Mouse (Mus musculus) cortical plate, adult 2 months (tissue): ENCODE data around the gene Adamts16.
A peak's percentile ranks its signal among the peaks of the same experiment; 100 is the strongest.

Experiments
- CTCF ChIP-seq: fragments of 200-500 bp; IDR thresholded peaks from 2 replicates; pipeline ENCODE4 v1.5.1; 2011; ENCODE audit warnings: mild to moderate bottlenecking, control low read depth, low read length; ENCODE audit not compliant: insufficient read depth; ENCODE audit errors: extremely low read depth
- POLR2A ChIP-seq: fragments of 200-500 bp; IDR thresholded peaks from 2 replicates; pipeline ENCODE4 v1.6.1; 2011; ENCODE audit warnings: mild to moderate bottlenecking, low read length, control low read depth; ENCODE audit not compliant: insufficient read depth; ENCODE audit errors: extremely low read depth

DNA sequence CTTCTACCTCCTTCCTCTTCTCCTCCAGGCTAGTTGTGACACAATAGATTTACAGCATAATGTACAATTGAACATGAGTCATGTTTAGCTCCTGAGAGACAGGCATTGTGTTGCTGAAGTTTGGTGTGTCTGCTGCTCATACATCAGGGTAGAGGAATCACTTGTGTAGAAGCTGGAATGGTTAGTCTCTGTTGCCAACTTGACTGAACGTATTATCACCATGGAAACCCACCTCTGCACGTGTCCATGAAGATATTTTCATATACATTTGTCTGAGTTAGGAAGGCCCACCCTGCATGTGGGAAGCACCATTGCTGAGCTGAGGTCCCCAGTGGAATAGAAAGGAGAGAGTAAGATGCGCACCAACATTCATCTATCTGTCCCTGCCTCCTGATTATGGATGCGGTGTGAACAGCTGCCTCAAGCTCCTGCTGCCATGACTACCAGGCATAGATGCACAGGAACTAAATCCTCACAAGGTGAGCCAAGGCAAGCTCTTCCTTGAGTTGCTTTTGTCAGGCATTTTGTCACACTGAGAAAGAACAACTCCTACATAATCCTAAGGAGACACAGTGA is 142.7 kb downstream of the Adamts16 start:
- TF ChIP-seq CTCF (no peak), POLR2A (0 out of 2 replicates have a peak, but pooled peaks have one; percentile 15)
